In genomic region chr12:44438884-44439283, GRCm38 (mm10) we compare ENCODE assay signal across 7 mouse cellular contexts.
DNase-seq lines count a peak whose midpoint lies in the region; ATAC-seq lines count a peak whose summit lies in the region.

No protein-coding gene starts in this region.

- H3K4me2 ChIP-seq in embryonic facial prominence, embryonic 15.5 days (replicated peaks) = peak overlapping the region; percentile 32
- H3K4me2 ChIP-seq in liver, embryonic 13.5 days = peak overlapping the region; percentile 38

- 7% methylated on average over 8 of the region's 8 CpGs for WGBS in embryonic facial prominence, embryonic 15.5 days
- WGBS in liver, embryonic 13.5 days (ENCODE audit: insufficient replicate concordance) = 6% methylated on average over 8 of the region's 8 CpGs

- H3K27me3 ChIP-seq in embryonic facial prominence, embryonic 15.5 days = no peaks in the 10 kb centered on the region
- no peaks in the 10 kb centered on the region for H3K27me3 ChIP-seq in liver, embryonic 13.5 days

- H3K4me1 ChIP-seq in embryonic facial prominence, embryonic 15.5 days = peaks cover 7% of the 10 kb centered on the region; the same call in 1 of the 2 replicates
- no peaks in the 10 kb centered on the region for H3K4me1 ChIP-seq in liver, embryonic 13.5 days (replicated peaks)

- 0 out of 2 replicates have a peak overlapping the region, but pooled peaks have one; percentile 4 for H3K4me3 ChIP-seq in embryonic facial prominence, embryonic 15.5 days (replicated peaks)
- H3K4me3 ChIP-seq in liver, embryonic 13.5 days (replicated peaks) = no peak overlapping the region

- no peaks in the 10 kb centered on the region for H3K36me3 ChIP-seq in embryonic facial prominence, embryonic 15.5 days
- no peaks in the 10 kb centered on the region for H3K36me3 ChIP-seq in liver, embryonic 13.5 days

- H3K9me3 ChIP-seq in embryonic facial prominence, embryonic 15.5 days (replicated peaks) = no peaks in the 10 kb centered on the region
- H3K9me3 ChIP-seq in liver, embryonic 13.5 days (replicated peaks) = no peaks in the 10 kb centered on the region

- DNase-seq in ES-CJ7 (ENCODE audit: low read depth, low spot score) (peak; percentile 13), ZHBTc4 (ENCODE audit: low read depth, low spot score) (peak; percentile 50)
- no peak for DNase-seq in liver, embryonic 13.5 days
- DNase-seq in testis, postnatal 10 days (ENCODE audit: low spot score) = no peak
- DNase-seq in B cell, adult 2 months = no peak
- no peak for DNase-seq in left cerebral cortex, adult 8-10 months (ENCODE audit: low spot score in 2 of 2)

- no peak overlapping the region for H3K9ac ChIP-seq in embryonic facial prominence, embryonic 15.5 days
- H3K9ac ChIP-seq in liver, embryonic 13.5 days = no peak overlapping the region

- no peak overlapping the region for H3K27ac ChIP-seq in embryonic facial prominence, embryonic 15.5 days (replicated peaks)
- no peak overlapping the region for H3K27ac ChIP-seq in liver, embryonic 13.5 days

- ATAC-seq in embryonic facial prominence, embryonic 15.5 days (ENCODE audit: insufficient number of reproducible peaks, low FRiP score, low TSS enrichment, low read depth) = no peak
- ATAC-seq in liver, embryonic 13.5 days (ENCODE audit: low read depth) = no peak

Comparison
In these comparisons a context has a peak if more than half of its experiments do, and no peak if none do; other contexts are left out.
1. DNase-seq: peak in ES-CJ7 (single experiment) and ZHBTc4 (single experiment); none in liver, embryonic 13.5 days (single experiment), testis, postnatal 10 days (single experiment), B cell, adult 2 months (0 of 2) and left cerebral cortex, adult 8-10 months (0 of 2).